Mouse (Mus musculus): Measurements from ENCODE around the gene Gtpbp1.

Gene Gtpbp1

GRCm38 (mm10) chr15:79755977-79756625 lies 65.5 kb downstream of the Gtpbp1 start:
- no peak for DNase-seq

GRCm38 (mm10) chr15:79757118-79757517 lies 66.5 kb downstream of the Gtpbp1 start:
- no peak for DNase-seq

GRCm38 (mm10) chr15:79760956-79761355 lies 70.3 kb downstream of the Gtpbp1 start:
- no peak for DNase-seq

GRCm38 (mm10) chr15:79763001-79763400 lies 72.4 kb downstream of the Gtpbp1 start:
- no peak for DNase-seq

- no peak for DNase-seq
These were observed 73.1 kb downstream of the Gtpbp1 start for GRCm38 (mm10) chr15:79763601-79764246.

- no peak for DNase-seq
These were observed 74.1 kb downstream of the Gtpbp1 start for GRCm38 (mm10) chr15:79764539-79765267.

- peak; percentile 64 for DNase-seq
These were observed 74.7 kb downstream of the Gtpbp1 start for GRCm38 (mm10) chr15:79765361-79765760.

GRCm38 (mm10) chr15:79766168-79766567 lies 75.5 kb downstream of the Gtpbp1 start:
- DNase-seq: no peak

- no peak for DNase-seq
These were observed 76.0 kb downstream of the Gtpbp1 start for GRCm38 (mm10) chr15:79766586-79767071.

- DNase-seq: no peak
These were observed 76.8 kb downstream of the Gtpbp1 start for GRCm38 (mm10) chr15:79767327-79767961.

- DNase-seq: no peak
These were observed 77.7 kb downstream of the Gtpbp1 start for GRCm38 (mm10) chr15:79768302-79768701.

- DNase-seq: no peak
These were observed 80.1 kb downstream of the Gtpbp1 start for GRCm38 (mm10) chr15:79770629-79771240.
